Mouse (Mus musculus): ENCODE data around the gene Parvb.
"Not testable (repeated sequence)": the region's sequence is repeated elsewhere in the genome, so short reads cannot be mapped to it uniquely, and the experiment has no call there.

Gene Parvb

GRCm38 (mm10) chr15:84256864-84257263 lies 25.0 kb downstream of the Parvb start:
- DNase-seq (ENCODE audit: inconsistent ontology term), result no peak

GRCm38 (mm10) chr15:84258602-84259355 lies 26.9 kb downstream of the Parvb start:
- DNase-seq (ENCODE audit: inconsistent ontology term), result no peak

- peak; percentile 73 for DNase-seq (ENCODE audit: inconsistent ontology term)
Observed at GRCm38 (mm10) chr15:84260123-84260822, 28.4 kb downstream of the Parvb start.

GRCm38 (mm10) chr15:84262630-84263029 lies 30.8 kb downstream of the Parvb start:
- no peak for DNase-seq (ENCODE audit: inconsistent ontology term)

- DNase-seq (ENCODE audit: inconsistent ontology term), result no peak
Observed at GRCm38 (mm10) chr15:84263573-84263972, 31.7 kb downstream of the Parvb start.

- no peak for DNase-seq (ENCODE audit: inconsistent ontology term)
Observed at GRCm38 (mm10) chr15:84265141-84265540, 33.3 kb downstream of the Parvb start.

GRCm38 (mm10) chr15:84266290-84266689 lies 34.4 kb downstream of the Parvb start:
- DNase-seq (ENCODE audit: inconsistent ontology term), result no peak

GRCm38 (mm10) chr15:84267720-84268260 lies 35.9 kb downstream of the Parvb start:
- no peak for DNase-seq (ENCODE audit: inconsistent ontology term)

GRCm38 (mm10) chr15:84269107-84269633 lies 37.3 kb downstream of the Parvb start:
- DNase-seq (ENCODE audit: inconsistent ontology term), result no peak

- DNase-seq (ENCODE audit: inconsistent ontology term), result no peak
Observed at GRCm38 (mm10) chr15:84270032-84270431, 38.2 kb downstream of the Parvb start.

GRCm38 (mm10) chr15:84270463-84270862 lies 38.6 kb downstream of the Parvb start:
- DNase-seq (ENCODE audit: inconsistent ontology term), result no peak

GRCm38 (mm10) chr15:84276066-84276465 lies 44.2 kb downstream of the Parvb start:
- DNase-seq (ENCODE audit: inconsistent ontology term), result no peak

GRCm38 (mm10) chr15:84278091-84278490 lies 46.2 kb downstream of the Parvb start:
- DNase-seq (ENCODE audit: inconsistent ontology term), result no peak

GRCm38 (mm10) chr15:84278656-84279055 lies 46.8 kb downstream of the Parvb start:
- no peak for DNase-seq (ENCODE audit: inconsistent ontology term)

- DNase-seq (ENCODE audit: inconsistent ontology term), result peak; percentile 70
Observed at GRCm38 (mm10) chr15:84280309-84280708, 48.5 kb downstream of the Parvb start.

GRCm38 (mm10) chr15:84280712-84281347 lies 49.0 kb downstream of the Parvb start:
- DNase-seq (ENCODE audit: inconsistent ontology term), result peak; percentile 87

GRCm38 (mm10) chr15:84282206-84283085 lies 50.6 kb downstream of the Parvb start:
- DNase-seq (ENCODE audit: inconsistent ontology term), result no peak

GRCm38 (mm10) chr15:84284059-84284458 lies 52.2 kb downstream of the Parvb start:
- DNase-seq (ENCODE audit: inconsistent ontology term), result no peak

GRCm38 (mm10) chr15:84285453-84285852 lies 53.6 kb downstream of the Parvb start:
- DNase-seq (ENCODE audit: inconsistent ontology term), result no peak

GRCm38 (mm10) chr15:84288953-84289352 lies 57.1 kb downstream of the Parvb start:
- DNase-seq (ENCODE audit: inconsistent ontology term), result not testable (repeated sequence)

GRCm38 (mm10) chr15:84291097-84291496 lies 59.3 kb downstream of the Parvb start:
- DNase-seq (ENCODE audit: inconsistent ontology term), result no peak

Measured in Muller cell, postnatal 12 days (primary cell).